In the genomic region with DNA sequence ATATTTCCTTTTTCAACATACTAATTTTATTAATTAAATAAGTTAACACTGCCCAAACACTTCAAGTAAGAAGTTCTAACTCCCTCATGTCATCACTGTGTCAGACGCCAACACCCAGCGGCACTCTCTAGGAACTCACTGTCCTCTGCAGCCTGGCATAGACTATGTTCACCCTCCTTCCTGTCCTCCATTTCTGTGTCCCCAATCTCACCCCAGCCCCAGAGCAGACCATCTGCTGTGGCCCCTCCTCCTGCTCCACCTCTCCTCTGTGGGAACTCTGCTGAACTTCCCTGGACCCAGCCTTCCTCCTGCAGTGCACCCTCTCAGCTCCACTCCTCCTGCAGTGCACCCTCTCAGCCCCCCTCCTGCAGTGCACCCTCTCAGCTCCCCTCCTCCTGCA, we compare ENCODE assay signal across 33 mouse cellular contexts. TPM values are rescaled to one million over a fixed set of nuclear protein-coding genes. Genes with fewer than 3 reads are reported as not detected.
DNase-seq lines count a peak whose midpoint lies in the region; ATAC-seq and TF ChIP-seq lines count a peak whose summit lies in the region.
"Had no signal": no experiment of that assay in that cellular context is flagged by ENCODE, and none has a peak within 500 bp of the region (broad histone marks: within the 10 kb centered on the region; RNA-seq: fewer than 3 reads in every experiment).

No protein-coding gene starts in this region.

- peaks cover 15% of the 10 kb centered on the region for H3K4me1 ChIP-seq in cerebellum, adult 2 months (ENCODE audit: control insufficient read depth, insufficient read depth, low read length)
- H3K4me1 ChIP-seq: embryonic facial prominence, embryonic 12.5 days; kidney, embryonic 15.5 days; limb, embryonic 10.5 days; limb, embryonic 15.5 days; neural tube, embryonic 15.5 days had no signal

- no peak overlapping the region for H3K4me3 ChIP-seq in cerebellum, adult 2 months (replicated peaks; ENCODE audit: insufficient read depth, low read depth, low read length)
- H3K4me3 ChIP-seq: embryonic facial prominence, embryonic 12.5 days; gastrocnemius, adult 2 months; heart, adult 2 months; heart, embryonic 13.5 days; kidney, embryonic 15.5 days; limb, embryonic 10.5 days; limb, embryonic 15.5 days; liver, embryonic 13.5 days; neural tube, embryonic 15.5 days had no signal

- no peak for TF ChIP-seq POLR2A in cerebellum, adult 2 months (IDR thresholded peaks at IDR 0.05; ENCODE audit: borderline replicate concordance, insufficient read depth, low read length)

- no peak for TF ChIP-seq CTCF in cerebellum, adult 2 months (IDR thresholded peaks at IDR 0.05; ENCODE audit: borderline replicate concordance, insufficient read depth, low read depth, low read length)

- peak; percentile 83 for ATAC-seq in cerebellum, adult (ENCODE audit: insufficient number of reproducible peaks, low FRiP score, low TSS enrichment)
- ATAC-seq: activated CD4-positive, CD25-positive, alpha-beta regulatory T cell, adult 4 months; forebrain, embryonic 14.5 days; hindbrain, embryonic 16.5 days had no signal

- 11% methylated on average over 2 of the region's 2 CpGs for whole genome bisulfite sequencing in cerebellum, adult 2 months

- no peak for DNase-seq in cerebellum, postnatal 4 days (ENCODE audit: low spot score in 2 of 2)
- peak; percentile 33 for DNase-seq in lung, postnatal 10 days
- no peak for DNase-seq in lung, postnatal 36 days
- peak; percentile 51 to 64 for DNase-seq in cerebellum, adult 2 months
- peak; percentile 40 to 43 for DNase-seq in cerebellum, postnatal 36 days
- DNase-seq in yolk sac, embryonic 10.5 days (ENCODE audit: low spot score) = no peak
- no peak for DNase-seq in adrenal gland, adult 2 months
- DNase-seq: adrenal gland, adult 8-10 months; embryo, embryonic 11 days; gastrocnemius, adult 2 months; gastrocnemius, postnatal 36 days; kidney, adult 18-20 months; kidney, postnatal 25 days; liver, embryonic 13.5 days; lung, adult 18-20 months; lung, postnatal 14 days; midbrain, embryonic 14.5 days; right cerebral cortex, postnatal 4 days; thymus, adult 18-20 months; thymus, postnatal 25 days had no signal

- no peaks in the 10 kb centered on the region for H3K27me3 ChIP-seq in cerebellum, adult 2 months (ENCODE audit: control insufficient read depth, insufficient read depth, low read length)
- H3K27me3 ChIP-seq: CH12.LX; embryonic facial prominence, embryonic 12.5 days; heart, embryonic 13.5 days; kidney, embryonic 15.5 days; limb, embryonic 15.5 days; liver, embryonic 13.5 days; neural tube, embryonic 15.5 days had no signal

- no peak overlapping the region; the same call in 1 of the 2 replicates for H3K27ac ChIP-seq in cerebellum, adult 2 months (ENCODE audit: insufficient read depth, low read length)
- H3K27ac ChIP-seq: embryonic facial prominence, embryonic 12.5 days; gastrocnemius, adult 2 months; heart, adult 2 months; heart, embryonic 13.5 days; kidney, embryonic 15.5 days; limb, embryonic 10.5 days; limb, embryonic 15.5 days; liver, embryonic 13.5 days; neural tube, embryonic 15.5 days; stomach, postnatal 0 days had no signal

RNA-seq across cellular contexts. Expression of gene Cdc40, which starts 15.0 kb away (rescaled TPM):
- 20.6 and 24.1 TPM in 2 replicates for polyA plus RNA-seq in cerebellum, adult 2 months (2012; rRNA removed)
- total RNA-seq in adrenal gland, adult 2 months (2021) = 10 to 100 TPM; 21.8 to 24.9 TPM
- polyA plus RNA-seq in adrenal gland, adult 2 months (2012; rRNA removed) = 13.4 and 17.5 TPM in 2 replicates

RNA-seq across cellular contexts. Expression of gene Wasf1, which starts 15.2 kb away (rescaled TPM):
- polyA plus RNA-seq in cerebellum, adult 2 months (2012; rRNA removed) = 53.7 and 61.1 TPM in 2 replicates
- total RNA-seq in adrenal gland, adult 2 months (2021) = 1 to 10 TPM; 4.6 to 5.8 TPM
- polyA plus RNA-seq in adrenal gland, adult 2 months (2012; rRNA removed) = 2.7 and 3.4 TPM in 2 replicates
- total RNA-seq: CH12.LX had no signal

Comparison
In these comparisons a context has a peak if more than half of its experiments do, and no peak if none do; other contexts are left out.
1. DNase-seq: peak in lung, postnatal 10 days (single experiment), cerebellum, adult 2 months (2 of 2) and cerebellum, postnatal 36 days (2 of 2); none in cerebellum, postnatal 4 days (0 of 2), lung, postnatal 36 days (single experiment), yolk sac, embryonic 10.5 days (single experiment) and adrenal gland, adult 2 months (single experiment).
2. RNA of gene Wasf1, which starts 15.2 kb away (polyA plus RNA-seq): 53.7 to 61.1 TPM in cerebellum, adult 2 months; 2.7 to 3.4 TPM in adrenal gland, adult 2 months; every median in the first group is over 10 times any median in the second.